Mouse (Mus musculus) stomach, embryonic 14.5 days (tissue): Measurements from ENCODE around the gene Mta2. TPM values are rescaled to one million over a fixed set of nuclear protein-coding genes. Genes with fewer than 3 reads are reported as not detected.
"Not testable (repeated sequence)": the region's sequence is repeated elsewhere in the genome, so short reads cannot be mapped to it uniquely, and the experiment has no call there.

Source experiments
- ATAC-seq: fragments of 200-750 bp; cut with Nextera tagmentation; 2 replicates; pipeline ENCODE4 v1.8.0; 2017; ENCODE audit warnings: low read depth, moderate TSS enrichment; ENCODE audit not compliant: insufficient number of reproducible peaks, insufficient read depth, low FRiP score
- H3K27ac ChIP-seq: fragments of 300-500 bp; sonication (generic); 2 replicates; pipeline ENCODE4 v1.5.1; 2014; ENCODE audit warnings: mild to moderate bottlenecking, low read length, moderate library complexity, mixed read lengths
- H3K27me3 ChIP-seq: fragments of 300-500 bp; sonication (generic); 2 replicates; pipeline ENCODE4 v1.6.1; 2014; ENCODE audit warnings: low read length, control low read depth, mixed read lengths; ENCODE audit not compliant: control insufficient read depth, insufficient read depth
- H3K36me3 ChIP-seq: fragments of 300-500 bp; sonication (generic); 2 replicates; pipeline ENCODE4 v1.6.1; 2014; ENCODE audit warnings: mild to moderate bottlenecking, control low read depth, low read length, moderate library complexity, mixed read lengths; ENCODE audit not compliant: control insufficient read depth, insufficient read depth
- H3K4me1 ChIP-seq: fragments of 300-500 bp; sonication (generic); 2 replicates; pipeline ENCODE4 v1.6.1; 2014; ENCODE audit warnings: low read length, control low read depth, mixed read lengths; ENCODE audit not compliant: control insufficient read depth, insufficient read depth
- H3K4me2 ChIP-seq: fragments of 300-500 bp; sonication (generic); replicated peaks from 2 replicates; pipeline ENCODE4 v1.6.1; 2014; ENCODE audit warnings: low read depth, low read length, control low read depth
- H3K4me3 ChIP-seq: fragments of 300-500 bp; sonication (generic); 2 replicates; pipeline ENCODE4 v1.5.1; 2014; ENCODE audit warnings: low read depth, low read length, control low read depth
- H3K9ac ChIP-seq: fragments of 300-500 bp; sonication (generic); replicated peaks from 2 replicates; pipeline ENCODE4 v1.6.1; 2014; ENCODE audit warnings: low read depth, mild to moderate bottlenecking, control low read depth, low read length, moderate library complexity, mixed read lengths
- H3K9me3 ChIP-seq: fragments of 300-500 bp; sonication (generic); 2 replicates; pipeline ENCODE4 v1.6.1; 2016; ENCODE audit warnings: low read depth, low read length, control low read depth; ENCODE audit not compliant: control insufficient read depth
- WGBS: fragments of 180-500 bp; shearing (Covaris S2); extraction: QIAGEN DNeasy Blood & Tissue Kit; methylation state at CpG from one replicate; pipeline ENCODE4 v1.1.7; 2014; 5-methylcytosine and 5-hydroxymethylcytosine counted together
- polyA plus RNA-seq: library from polyadenylated mRNA; unstranded; fragments of >200 nt; fragmentation: Nextera tagmentation; extraction: Ambion mirVana; gene quantifications from 2 replicates; pipeline ENCODE4 v1.2.1, GENCODE M21; 2014

Mta2 gene
- polyA plus RNA-seq, 1 experiment from 2014 or later: 41.5 TPM

DNA sequence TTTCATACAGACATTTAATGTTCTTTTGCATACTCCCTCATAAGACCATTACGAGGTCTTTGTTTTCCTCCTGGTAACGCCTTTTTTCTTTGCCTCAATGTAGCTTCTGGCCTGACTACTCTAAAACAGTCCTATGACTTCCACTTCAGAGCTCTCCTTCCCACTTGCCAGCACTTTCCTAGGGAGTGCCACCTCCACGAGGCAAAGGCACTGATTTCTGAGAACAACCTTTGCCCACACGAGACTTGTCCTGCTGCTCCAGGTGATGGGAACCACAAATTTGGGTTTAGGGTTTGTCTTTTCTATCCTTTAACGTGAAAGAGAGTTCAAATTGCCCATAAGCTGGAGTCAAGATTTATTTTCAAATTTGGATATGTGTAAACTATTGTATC lies 24.5 kb downstream of the Mta2 start:
- WGBS: 31% methylated on average over 5 of the region's 5 CpGs
- ATAC-seq: no peak
- Histone ChIP-seq H3K9ac (peak overlapping the region; percentile 64), H3K4me1 (peaks cover 10% of the 10 kb centered on the region; the same call in 1 of the 2 replicates), H3K27me3 (no peaks in the 10 kb centered on the region), H3K9me3 (no peaks in the 10 kb centered on the region), H3K27ac (peak overlapping the region; percentile 93), H3K4me2 (peak overlapping the region; percentile 74), H3K4me3 (peak overlapping the region; percentile 89), H3K36me3 (peaks cover 55% of the 10 kb centered on the region)

DNA sequence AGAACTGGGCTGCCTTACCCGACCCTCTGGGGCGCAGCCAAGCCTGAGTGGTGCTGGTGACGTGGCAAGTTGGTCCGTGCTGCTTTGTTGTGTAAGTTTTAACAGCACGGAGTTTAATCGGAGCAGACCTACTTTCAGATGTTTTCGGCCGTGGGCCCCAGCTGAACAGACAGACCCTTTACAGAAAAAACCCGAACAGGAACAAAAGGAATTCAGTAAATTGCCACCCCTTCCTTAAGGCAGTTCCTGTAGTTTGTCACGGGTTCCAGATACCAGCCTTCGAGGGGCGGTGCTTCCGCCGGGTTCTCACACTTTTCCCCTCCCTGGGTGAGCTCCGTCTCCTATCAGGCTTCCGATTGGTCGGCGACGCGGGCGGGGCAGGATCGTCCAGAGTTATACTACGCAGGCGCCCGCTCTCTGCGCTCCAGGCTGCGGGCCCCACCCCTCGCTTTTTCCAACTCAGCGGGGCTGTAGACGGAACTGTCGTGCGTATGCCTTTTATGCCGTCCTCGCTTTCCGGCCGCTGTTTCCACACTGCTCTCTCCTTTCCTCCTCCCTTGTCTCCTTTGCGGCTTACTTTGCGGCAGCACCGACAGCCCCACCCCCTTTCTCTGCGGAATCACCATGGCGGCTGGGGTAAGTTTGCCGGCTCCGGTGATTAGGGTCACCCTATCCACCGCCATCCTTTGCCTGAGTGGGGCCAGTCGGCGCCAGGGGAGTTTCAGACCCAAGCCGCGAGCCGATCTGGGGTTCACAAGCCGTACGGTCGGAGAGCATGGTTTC lies 25.1 kb downstream of the Mta2 start, which contains the start of gene Eef1g:
Gene Eef1g, plus strand, starts transcription at position 452 of the 783 bp plus-strand sequence.
- Histone ChIP-seq H3K4me3 (peak within 1 kb of the TSS; percentile 89), H3K4me2 (peak within 1 kb of the TSS; percentile 74), H3K4me1 (peaks cover 10% of the 10 kb centered on the region; the same call in 1 of the 2 replicates), H3K36me3 (peaks cover 59% of the 10 kb centered on the region), H3K9ac (peak within 1 kb of the TSS; percentile 93), H3K27ac (peak within 1 kb of the TSS; percentile 93), H3K9me3 (no peaks in the 10 kb centered on the region), H3K27me3 (no peaks in the 10 kb centered on the region)
- under 1% methylated on average over 52 of the region's 52 CpGs for WGBS
- ATAC-seq: peak; percentile 100

DNA sequence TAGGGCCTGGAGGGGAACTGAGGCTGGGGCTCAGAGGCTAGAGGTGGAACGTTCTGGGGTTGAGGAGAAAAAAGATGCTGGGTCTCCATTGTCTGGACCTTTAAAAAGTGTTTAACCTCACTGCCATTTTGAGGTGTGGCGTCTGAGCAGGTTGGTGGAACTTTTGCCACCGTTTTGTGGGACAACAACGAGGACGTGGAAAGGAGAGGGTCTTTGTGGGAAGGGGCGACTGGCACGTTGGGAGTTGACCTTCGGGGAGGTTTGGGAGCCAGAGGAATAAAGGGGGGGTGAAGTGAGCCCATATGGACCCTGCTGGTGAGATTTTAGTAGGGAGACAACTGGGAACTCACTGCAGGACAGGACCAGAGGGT lies 25.7 kb downstream of the Mta2 start:
- Histone ChIP-seq H3K27me3 (no peaks in the 10 kb centered on the region), H3K36me3 (peaks cover 63% of the 10 kb centered on the region), H3K4me2 (peak overlapping the region; percentile 61), H3K27ac (peak overlapping the region; percentile 83), H3K4me1 (peaks cover 10% of the 10 kb centered on the region; the same call in 1 of the 2 replicates), H3K9me3 (no peaks in the 10 kb centered on the region), H3K4me3 (peak overlapping the region; percentile 89), H3K9ac (peak overlapping the region; percentile 93)
- WGBS: under 1% methylated on average over 8 of the region's 8 CpGs
- no peak for ATAC-seq

DNA sequence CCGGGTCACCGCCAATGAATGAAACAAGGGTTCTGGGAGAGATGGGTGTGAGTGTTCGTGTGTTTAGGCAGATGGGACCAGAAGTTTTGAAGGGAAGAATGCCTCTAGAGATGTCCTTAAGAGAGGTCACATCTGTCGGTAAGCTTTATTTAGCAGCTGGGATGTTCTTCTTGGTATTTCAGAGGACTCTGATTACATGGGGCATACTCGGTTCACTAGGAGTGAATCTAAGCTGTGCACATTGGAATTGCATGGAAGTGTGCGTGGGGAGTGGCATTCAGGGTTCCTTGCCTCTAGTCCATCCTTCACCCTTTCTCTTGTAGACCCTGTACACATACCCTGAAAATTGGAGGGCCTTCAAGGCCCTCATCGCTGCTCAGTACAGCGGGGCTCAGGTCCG lies 26.2 kb downstream of the Mta2 start:
- no peaks in the 10 kb centered on the region for H3K9me3 ChIP-seq
- H3K4me3 ChIP-seq: peak overlapping the region; percentile 89
- no peak for ATAC-seq
- H3K27me3 ChIP-seq: no peaks in the 10 kb centered on the region
- peaks cover 10% of the 10 kb centered on the region; the same call in 1 of the 2 replicates for H3K4me1 ChIP-seq
- H3K4me2 ChIP-seq: peak overlapping the region; percentile 61
- peaks cover 63% of the 10 kb centered on the region for H3K36me3 ChIP-seq
- 11% methylated on average over 9 of the region's 9 CpGs for WGBS
- H3K27ac ChIP-seq: no peak overlapping the region; the same call in 1 of the 2 replicates
- peak overlapping the region; percentile 93 for H3K9ac ChIP-seq

DNA sequence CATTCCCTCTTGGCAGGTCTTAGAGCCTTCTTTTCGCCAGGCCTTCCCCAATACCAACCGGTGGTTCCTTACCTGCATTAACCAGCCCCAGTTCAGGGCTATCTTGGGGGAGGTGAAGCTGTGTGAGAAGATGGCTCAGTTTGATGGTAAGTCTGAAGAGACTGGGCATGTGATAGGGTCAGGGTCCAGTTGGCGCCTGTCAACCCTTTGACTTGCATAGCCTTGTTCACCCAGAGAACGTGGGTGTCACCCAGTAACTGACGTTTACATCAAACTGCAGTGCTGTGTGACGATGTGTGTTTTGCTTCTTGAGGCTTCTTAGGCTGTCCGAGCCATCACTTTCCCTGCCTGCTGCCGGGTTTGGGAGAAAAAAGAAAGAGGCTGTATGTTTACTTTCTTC lies 30.8 kb downstream of the Mta2 start:
- peaks cover 81% of the 10 kb centered on the region for H3K36me3 ChIP-seq
- not testable (repeated sequence) for H3K4me1 ChIP-seq, H3K27me3 ChIP-seq, H3K4me2 ChIP-seq, H3K9ac ChIP-seq, H3K27ac ChIP-seq, H3K9me3 ChIP-seq, H3K4me3 ChIP-seq, ATAC-seq
- 85% methylated on average over 8 of the region's 8 CpGs for WGBS

DNA sequence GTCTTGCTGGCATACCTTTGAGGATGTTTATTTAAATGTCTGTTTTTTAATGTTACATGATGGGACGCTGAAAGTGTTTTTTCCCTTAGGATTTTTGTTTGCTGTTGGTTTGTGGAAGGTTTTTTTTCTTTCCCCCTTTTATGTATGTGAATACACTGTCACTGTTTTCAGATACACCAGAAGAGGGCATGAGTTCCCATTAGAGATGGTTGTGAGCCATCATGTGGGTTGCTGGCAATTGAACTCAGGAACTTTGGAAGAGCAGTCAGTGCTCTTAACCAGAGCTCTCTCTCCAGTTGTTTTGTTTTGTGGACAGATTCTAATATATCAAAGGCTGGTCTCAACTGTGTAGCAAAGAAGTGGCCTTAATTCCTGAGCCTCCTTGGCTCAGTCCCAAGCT lies 33.0 kb downstream of the Mta2 start:
- no peak overlapping the region for H3K4me3 ChIP-seq
- 90% methylated on average over 1 of the region's 1 CpGs for WGBS
- H3K27ac ChIP-seq: no peak overlapping the region
- no peaks in the 10 kb centered on the region; the same call in 1 of the 2 replicates for H3K4me1 ChIP-seq
- no peaks in the 10 kb centered on the region for H3K27me3 ChIP-seq
- H3K36me3 ChIP-seq: peaks cover 96% of the 10 kb centered on the region
- no peak for ATAC-seq
- H3K4me2 ChIP-seq: no peak overlapping the region
- H3K9ac ChIP-seq: no peak overlapping the region
- no peaks in the 10 kb centered on the region for H3K9me3 ChIP-seq

DNA sequence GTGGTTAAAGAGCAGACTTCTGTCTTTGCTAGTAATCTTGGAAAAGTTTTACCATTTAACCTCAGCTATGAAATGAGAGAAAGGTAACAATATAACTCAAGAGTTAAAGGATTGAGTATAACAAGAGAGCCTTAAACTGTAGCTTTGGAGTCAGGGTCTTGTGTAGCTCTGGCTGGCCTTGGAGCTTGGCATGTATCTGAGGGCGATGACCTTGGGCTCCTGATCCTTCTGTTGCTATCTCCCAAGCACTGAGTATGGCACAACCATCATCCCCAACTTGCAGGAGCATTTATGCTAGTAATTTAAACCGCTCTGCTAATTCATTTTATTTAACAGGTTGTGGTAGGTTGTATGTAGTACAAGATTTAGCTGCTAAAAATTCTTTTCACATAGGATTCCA lies 33.8 kb downstream of the Mta2 start:
- Histone ChIP-seq H3K9me3 (no peaks in the 10 kb centered on the region), H3K4me2 (no peak overlapping the region), H3K4me1 (no peaks in the 10 kb centered on the region; the same call in 1 of the 2 replicates), H3K4me3 (no peak overlapping the region), H3K9ac (no peak overlapping the region), H3K27me3 (no peaks in the 10 kb centered on the region), H3K36me3 (peaks cover 92% of the 10 kb centered on the region), H3K27ac (no peak overlapping the region)
- ATAC-seq: no peak
- WGBS: 91% methylated on average over 2 of the region's 2 CpGs

DNA sequence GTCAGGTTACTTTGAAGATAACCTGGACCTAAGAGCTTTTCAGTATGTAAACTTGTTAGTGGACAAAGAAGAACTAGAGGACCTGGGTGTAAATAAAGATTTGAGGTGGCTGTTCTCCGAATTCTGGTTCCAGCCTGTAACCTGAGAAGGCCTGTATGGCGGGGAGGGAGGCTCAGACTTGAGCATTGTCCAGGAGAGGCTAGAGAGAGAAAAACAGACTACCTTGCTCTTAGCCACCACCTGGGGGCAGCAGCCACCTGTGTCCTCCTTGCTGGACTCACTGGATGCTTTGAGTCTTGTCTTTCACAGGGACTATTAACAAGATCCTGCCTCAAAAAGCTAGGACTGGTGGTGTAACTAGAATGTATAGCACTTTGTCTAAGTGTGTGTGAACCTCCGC lies 34.9 kb downstream of the Mta2 start:
- Histone ChIP-seq H3K4me1 (no peaks in the 10 kb centered on the region; the same call in 1 of the 2 replicates), H3K9ac (no peak overlapping the region), H3K27ac (no peak overlapping the region), H3K27me3 (no peaks in the 10 kb centered on the region), H3K4me2 (no peak overlapping the region), H3K4me3 (no peak overlapping the region), H3K36me3 (peaks cover 82% of the 10 kb centered on the region), H3K9me3 (no peaks in the 10 kb centered on the region)
- ATAC-seq: peak; percentile 69; the same call in 1 of the 2 replicates
- 34% methylated on average over 3 of the region's 3 CpGs for WGBS
